ENCODE assay signal across 17 mouse cellular contexts in the genomic region with DNA sequence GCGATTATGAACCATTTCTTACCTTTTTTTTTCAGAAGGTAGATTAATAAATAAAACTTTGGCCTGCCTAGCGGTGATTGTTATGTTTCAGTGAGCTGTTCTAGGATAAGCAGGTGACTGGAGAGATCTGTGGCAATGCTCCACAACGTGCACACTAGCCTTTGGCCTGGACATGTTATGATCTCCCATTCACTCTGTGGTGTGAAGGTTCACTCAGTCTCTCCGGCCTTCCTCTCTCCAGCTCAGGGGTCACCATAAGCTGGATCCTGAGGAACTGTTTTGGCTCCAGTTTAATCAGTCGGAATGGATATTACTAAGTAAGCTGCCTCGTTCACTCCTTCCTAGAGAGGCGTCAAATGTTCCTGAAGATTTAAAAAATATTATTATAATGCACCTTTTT.
A peak's percentile ranks its signal among the peaks of the same experiment; 100 is the strongest.
DNase-seq lines count a peak whose midpoint lies in the region; ATAC-seq lines count a peak whose summit lies in the region.
"Had no signal": no experiment of that assay in that cellular context is flagged by ENCODE, and none has a peak within 500 bp of the region (broad histone marks: within the 10 kb centered on the region; RNA-seq: fewer than 3 reads in every experiment).

No protein-coding gene starts in this region.

- ATAC-seq in forebrain, embryonic 15.5 days (replicated peaks) = no peak
- ATAC-seq in forebrain, embryonic 12.5 days (ENCODE audit: low FRiP score) = no peak
- ATAC-seq in kidney, embryonic 14.5 days (ENCODE audit: low FRiP score, low TSS enrichment) = no peak
- peak; percentile 84 for ATAC-seq in liver, embryonic 16.5 days (ENCODE audit: low read depth)
- ATAC-seq in liver, embryonic 12.5 days = no peak
- no peak for ATAC-seq in neural tube, embryonic 13.5 days (ENCODE audit: low read depth)
- no peak for ATAC-seq in frontal cortex, adult (ENCODE audit: low TSS enrichment)

- peak; percentile 53 for DNase-seq in kidney, adult 11 months
- DNase-seq: cerebellum, adult 8-10 months; gastrocnemius, postnatal 10 days; kidney, adult 18-20 months; layer of hippocampus, postnatal 36 days; right cerebral cortex, adult 18-20 months; spleen, adult 18-20 months; thymus, postnatal 4 days had no signal

- no peak overlapping the region for H3K9ac ChIP-seq in forebrain, embryonic 15.5 days (replicated peaks)
- H3K9ac ChIP-seq in forebrain, embryonic 12.5 days = no peak overlapping the region
- H3K9ac ChIP-seq in kidney, embryonic 14.5 days (ENCODE audit: low read depth, low read length) = no peak overlapping the region
- H3K9ac ChIP-seq in liver, embryonic 16.5 days (ENCODE audit: low read depth, low read length) = no peak overlapping the region
- H3K9ac ChIP-seq in liver, embryonic 12.5 days = no peak overlapping the region
- H3K9ac ChIP-seq in neural tube, embryonic 13.5 days = no peak overlapping the region

- H3K27me3 ChIP-seq in forebrain, embryonic 15.5 days = no peaks in the 10 kb centered on the region
- H3K27me3 ChIP-seq in forebrain, embryonic 12.5 days = no peaks in the 10 kb centered on the region
- H3K27me3 ChIP-seq in kidney, embryonic 14.5 days (ENCODE audit: control insufficient read depth, insufficient read depth, low read length) = no peaks in the 10 kb centered on the region
- no peaks in the 10 kb centered on the region for H3K27me3 ChIP-seq in liver, embryonic 16.5 days (ENCODE audit: control insufficient read depth, insufficient read depth, low read depth, low read length)
- no peaks in the 10 kb centered on the region for H3K27me3 ChIP-seq in liver, embryonic 12.5 days (replicated peaks)
- H3K27me3 ChIP-seq in neural tube, embryonic 13.5 days = no peaks in the 10 kb centered on the region

- no peaks in the 10 kb centered on the region for H3K9me3 ChIP-seq in forebrain, embryonic 15.5 days
- H3K9me3 ChIP-seq in forebrain, embryonic 12.5 days = no peaks in the 10 kb centered on the region
- no peaks in the 10 kb centered on the region for H3K9me3 ChIP-seq in kidney, embryonic 14.5 days (ENCODE audit: control insufficient read depth, low read length)
- H3K9me3 ChIP-seq in liver, embryonic 16.5 days (replicated peaks; ENCODE audit: control insufficient read depth, low read length) = no peaks in the 10 kb centered on the region
- no peaks in the 10 kb centered on the region for H3K9me3 ChIP-seq in liver, embryonic 12.5 days (replicated peaks)
- no peaks in the 10 kb centered on the region for H3K9me3 ChIP-seq in neural tube, embryonic 13.5 days
- H3K9me3 ChIP-seq: embryonic facial prominence, embryonic 10.5 days had no signal

- peaks cover 60% of the 10 kb centered on the region for H3K4me1 ChIP-seq in forebrain, embryonic 15.5 days
- H3K4me1 ChIP-seq in forebrain, embryonic 12.5 days = peaks cover 17% of the 10 kb centered on the region; the same call in 1 of the 2 replicates
- no peaks in the 10 kb centered on the region for H3K4me1 ChIP-seq in kidney, embryonic 14.5 days (ENCODE audit: control insufficient read depth, insufficient read depth, low read length)
- H3K4me1 ChIP-seq in liver, embryonic 16.5 days (ENCODE audit: control insufficient read depth, low read depth, low read length) = peaks cover 4% of the 10 kb centered on the region
- no peaks in the 10 kb centered on the region for H3K4me1 ChIP-seq in liver, embryonic 12.5 days
- H3K4me1 ChIP-seq in neural tube, embryonic 13.5 days (replicated peaks) = peaks cover 50% of the 10 kb centered on the region
- H3K4me1 ChIP-seq: embryonic facial prominence, embryonic 10.5 days had no signal

- H3K4me2 ChIP-seq in forebrain, embryonic 15.5 days (replicated peaks) = no peak overlapping the region
- no peak overlapping the region for H3K4me2 ChIP-seq in forebrain, embryonic 12.5 days
- no peak overlapping the region for H3K4me2 ChIP-seq in kidney, embryonic 14.5 days (replicated peaks; ENCODE audit: low read depth, low read length)
- H3K4me2 ChIP-seq in liver, embryonic 16.5 days (ENCODE audit: low read depth, low read length) = no peak overlapping the region
- no peak overlapping the region for H3K4me2 ChIP-seq in liver, embryonic 12.5 days
- no peak overlapping the region for H3K4me2 ChIP-seq in neural tube, embryonic 13.5 days

- no peak overlapping the region for H3K4me3 ChIP-seq in forebrain, embryonic 15.5 days
- no peak overlapping the region for H3K4me3 ChIP-seq in forebrain, embryonic 12.5 days (replicated peaks)
- H3K4me3 ChIP-seq in kidney, embryonic 14.5 days (ENCODE audit: low read length) = no peak overlapping the region
- no peak overlapping the region for H3K4me3 ChIP-seq in liver, embryonic 16.5 days (ENCODE audit: low read depth, low read length)
- no peak overlapping the region for H3K4me3 ChIP-seq in liver, embryonic 12.5 days
- H3K4me3 ChIP-seq in neural tube, embryonic 13.5 days = no peak overlapping the region
- H3K4me3 ChIP-seq: embryonic facial prominence, embryonic 10.5 days had no signal

- peak overlapping the region; percentile 93 for H3K27ac ChIP-seq in forebrain, embryonic 15.5 days (replicated peaks)
- no peak overlapping the region for H3K27ac ChIP-seq in forebrain, embryonic 12.5 days
- no peak overlapping the region for H3K27ac ChIP-seq in kidney, embryonic 14.5 days (ENCODE audit: low read depth, low read length)
- peak overlapping the region; percentile 67 for H3K27ac ChIP-seq in liver, embryonic 16.5 days (ENCODE audit: low read length)
- H3K27ac ChIP-seq in liver, embryonic 12.5 days = no peak overlapping the region
- peak overlapping the region; percentile 64 for H3K27ac ChIP-seq in neural tube, embryonic 13.5 days (replicated peaks)
- H3K27ac ChIP-seq: embryonic facial prominence, embryonic 10.5 days; stomach, postnatal 0 days had no signal

- no peaks in the 10 kb centered on the region for H3K36me3 ChIP-seq in forebrain, embryonic 15.5 days
- peaks cover 5% of the 10 kb centered on the region; the same call in 1 of the 2 replicates for H3K36me3 ChIP-seq in forebrain, embryonic 12.5 days (replicated peaks)
- no peaks in the 10 kb centered on the region for H3K36me3 ChIP-seq in kidney, embryonic 14.5 days (ENCODE audit: control insufficient read depth, insufficient read depth, low read length)
- H3K36me3 ChIP-seq in liver, embryonic 16.5 days (ENCODE audit: control insufficient read depth, insufficient read depth) = no peaks in the 10 kb centered on the region
- H3K36me3 ChIP-seq in liver, embryonic 12.5 days = no peaks in the 10 kb centered on the region
- H3K36me3 ChIP-seq in neural tube, embryonic 13.5 days = no peaks in the 10 kb centered on the region
- H3K36me3 ChIP-seq: embryonic facial prominence, embryonic 10.5 days had no signal

- WGBS in forebrain, embryonic 15.5 days = 72% methylated on average over 7 of the region's 7 CpGs
- 90% methylated on average over 7 of the region's 7 CpGs for WGBS in forebrain, embryonic 12.5 days
- 91% methylated on average over 7 of the region's 7 CpGs for WGBS in kidney, embryonic 14.5 days
- 64% methylated on average over 7 of the region's 7 CpGs for WGBS in liver, embryonic 16.5 days (ENCODE audit: insufficient replicate concordance)
- WGBS in liver, embryonic 12.5 days (ENCODE audit: insufficient replicate concordance) = 80% methylated on average over 7 of the region's 7 CpGs
- WGBS in neural tube, embryonic 13.5 days = 85% methylated on average over 7 of the region's 7 CpGs

Comparison
In these comparisons a context has a peak if more than half of its experiments do, and no peak if none do; other contexts are left out.
1. H3K27ac ChIP-seq: peak in forebrain, embryonic 15.5 days (single experiment), liver, embryonic 16.5 days (single experiment) and neural tube, embryonic 13.5 days (single experiment); none in forebrain, embryonic 12.5 days (single experiment), kidney, embryonic 14.5 days (single experiment) and liver, embryonic 12.5 days (single experiment).